Mouse (Mus musculus) lung, adult 2 months (tissue): ENCODE measurements at regions not wholly inside any gene's neighbourhood (a gene's known extent, or its start where the extent isn't known, plus 50 kb on each side); places are given as distances from the start of the nearest gene placed in this dataset.

Experiments
- CTCF ChIP-seq: fragments of 200-500 bp; IDR thresholded peaks from 2 replicates; pipeline ENCODE4 v1.5.1; 2011; ENCODE audit warnings: mild to moderate bottlenecking, low read length, control low read depth; ENCODE audit not compliant: insufficient read depth
- POLR2A ChIP-seq: fragments of 200-500 bp; IDR thresholded peaks from 2 replicates; pipeline ENCODE4 v1.6.1; 2011; ENCODE audit warnings: low read depth, mild to moderate bottlenecking, control low read depth, low read length, borderline replicate concordance; ENCODE audit errors: extremely low read depth

DNA sequence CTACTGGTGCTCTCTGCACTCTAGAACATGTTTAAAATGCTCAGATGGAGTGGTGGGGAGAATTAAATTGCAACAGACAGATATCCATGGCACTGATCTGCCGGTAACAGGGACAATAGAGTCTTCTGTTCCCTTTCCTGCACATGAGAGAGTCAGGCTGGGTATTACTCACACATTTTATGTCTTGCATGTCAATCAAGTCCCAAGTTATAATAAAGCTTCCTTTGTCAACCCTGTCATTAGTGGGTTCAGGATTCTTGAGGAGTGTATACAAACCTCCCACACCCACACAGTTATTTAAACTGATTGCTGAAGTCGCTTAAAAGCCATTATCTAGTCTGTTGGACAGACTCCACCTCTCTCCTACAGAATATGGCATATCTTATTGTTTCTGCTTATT is 220.7 kb upstream of the Zfp703 start:
- TF ChIP-seq POLR2A (no peak), CTCF (no peak)
